Mouse (Mus musculus): ENCODE data around the gene Otulinl. TPM values are rescaled to one million over a fixed set of nuclear protein-coding genes. Genes with fewer than 3 reads are reported as not detected.

Gene Otulinl
- polyA plus RNA-seq, 1 experiment: 0.09 TPM

DNA sequence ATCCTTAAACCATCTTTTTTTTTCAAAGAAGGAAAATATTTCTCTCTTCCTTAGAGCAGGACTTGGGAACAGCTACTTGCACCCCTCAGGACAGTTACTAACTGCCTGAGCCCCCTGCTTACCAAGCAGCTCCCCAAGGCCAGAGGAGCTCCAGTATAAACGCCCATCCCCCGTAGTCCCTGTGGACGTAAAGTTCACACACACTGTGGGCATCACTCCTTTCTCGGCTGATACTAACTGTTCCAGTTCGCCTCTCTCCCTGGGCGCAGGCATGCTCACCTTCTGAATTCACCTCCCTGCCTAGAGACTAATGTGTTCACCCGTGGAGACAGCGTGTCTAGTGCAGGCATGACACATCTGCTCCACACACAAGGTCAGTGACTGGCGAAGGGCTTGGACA, 2.9 kb downstream of the Otulinl start:
- H3K4me3 ChIP-seq (ENCODE audit: insufficient read depth, poor library complexity, severe bottlenecking): no peak overlapping the region
- peaks cover 46% of the 10 kb centered on the region for H3K27me3 ChIP-seq (ENCODE audit: control insufficient read depth, insufficient read depth, insufficient read length)
- H3K79me3 ChIP-seq (ENCODE audit: low read depth): no peaks in the 10 kb centered on the region
- no peak overlapping the region for H3ac ChIP-seq (ENCODE audit: control insufficient read depth, insufficient read length, low read depth)
- no peaks in the 10 kb centered on the region for H3K79me2 ChIP-seq (ENCODE audit: control insufficient read depth, insufficient read depth)
- no peaks in the 10 kb centered on the region for H3K36me3 ChIP-seq (ENCODE audit: control insufficient read depth, insufficient read depth)
- no peak for TF ChIP-seq CTCF (IDR thresholded peaks at IDR 0.05; ENCODE audit: control insufficient read depth, insufficient read depth, insufficient read length)
- no peak for TF ChIP-seq MYOG (IDR thresholded peaks at IDR 0.05; ENCODE audit: control insufficient read depth, extremely low read depth, insufficient read length)
- TF ChIP-seq MYOD1 (IDR thresholded peaks at IDR 0.05; ENCODE audit: control insufficient read depth, insufficient read length, low read depth): no peak
- no peak for TF ChIP-seq FOSL1 (IDR thresholded peaks at IDR 0.05; ENCODE audit: insufficient read depth, low read length, poor library complexity, severe bottlenecking)
- no peak for TF ChIP-seq MAX (IDR thresholded peaks at IDR 0.05)
- no peak for TF ChIP-seq CEBPB (IDR thresholded peaks at IDR 0.05; ENCODE audit: low read depth)

DNA sequence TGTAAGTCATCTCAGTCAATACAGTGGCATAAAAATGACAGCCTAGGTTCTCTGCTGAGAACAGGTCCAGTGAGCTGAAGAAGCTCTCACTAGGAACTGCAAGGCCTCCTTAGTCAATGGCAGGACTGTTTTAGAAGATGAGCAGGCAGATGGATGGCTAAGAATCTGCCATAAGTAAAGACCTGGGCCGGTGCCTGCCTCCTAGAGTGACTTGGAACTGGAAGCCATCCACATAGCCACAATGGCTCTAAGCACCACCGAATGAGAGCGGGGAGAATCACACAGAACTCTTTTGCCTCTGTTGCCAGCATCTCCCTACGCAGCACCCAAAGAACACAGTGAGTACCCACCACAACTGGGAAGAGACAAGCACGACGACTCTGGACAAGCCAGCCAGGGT, 3.6 kb downstream of the Otulinl start:
- H3K27me3 ChIP-seq (ENCODE audit: control insufficient read depth, insufficient read depth, insufficient read length): peaks cover 49% of the 10 kb centered on the region
- H3K4me3 ChIP-seq (ENCODE audit: insufficient read depth, poor library complexity, severe bottlenecking): no peak overlapping the region
- H3K79me2 ChIP-seq (ENCODE audit: control insufficient read depth, insufficient read depth): no peaks in the 10 kb centered on the region
- H3K79me3 ChIP-seq (ENCODE audit: low read depth): no peaks in the 10 kb centered on the region
- TF ChIP-seq MYOG (IDR thresholded peaks at IDR 0.05; ENCODE audit: control insufficient read depth, extremely low read depth, insufficient read length) (no peak), MAX (IDR thresholded peaks at IDR 0.05) (no peak), CTCF (IDR thresholded peaks at IDR 0.05; ENCODE audit: control insufficient read depth, insufficient read depth, insufficient read length) (no peak), USF1 (IDR thresholded peaks at IDR 0.05; ENCODE audit: low read depth) (no peak), CEBPB (IDR thresholded peaks at IDR 0.05; ENCODE audit: low read depth) (no peak), MYOD1 (IDR thresholded peaks at IDR 0.05; ENCODE audit: control insufficient read depth, insufficient read length, low read depth) (no peak), FOSL1 (IDR thresholded peaks at IDR 0.05; ENCODE audit: insufficient read depth, low read length, poor library complexity, severe bottlenecking) (no peak)
- no peaks in the 10 kb centered on the region for H3K36me3 ChIP-seq (ENCODE audit: control insufficient read depth, insufficient read depth)
- H3ac ChIP-seq (ENCODE audit: control insufficient read depth, insufficient read length, low read depth): no peak overlapping the region

DNA sequence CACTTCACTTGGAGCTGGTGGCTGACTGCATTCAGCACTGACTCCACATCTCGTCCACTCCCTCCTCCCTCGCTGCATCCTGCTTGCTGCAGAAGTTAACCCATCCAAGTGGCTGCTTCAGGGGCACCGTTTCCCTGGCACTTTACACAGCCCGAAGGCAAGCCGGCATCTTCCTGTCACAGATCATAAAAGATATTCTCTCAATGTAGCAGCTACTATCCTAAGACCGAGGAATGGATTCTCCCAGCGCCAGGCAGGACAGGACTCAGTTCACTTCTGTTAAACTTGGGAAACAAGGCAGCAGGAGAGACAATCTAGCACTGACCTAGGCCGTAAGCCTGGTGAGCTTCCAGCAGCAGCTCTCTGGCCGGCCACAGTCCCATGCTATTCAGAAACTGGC, 5.2 kb downstream of the Otulinl start:
- Histone ChIP-seq H3K36me3 (ENCODE audit: control insufficient read depth, insufficient read depth) (no peaks in the 10 kb centered on the region), H3K27me3 (ENCODE audit: control insufficient read depth, insufficient read depth, insufficient read length) (peaks cover 49% of the 10 kb centered on the region), H3K79me2 (ENCODE audit: control insufficient read depth, insufficient read depth) (no peaks in the 10 kb centered on the region), H3K79me3 (ENCODE audit: low read depth) (no peaks in the 10 kb centered on the region), H3ac (ENCODE audit: control insufficient read depth, insufficient read length, low read depth) (no peak overlapping the region), H3K4me3 (ENCODE audit: insufficient read depth, poor library complexity, severe bottlenecking) (no peak overlapping the region)
- TF ChIP-seq USF1 (IDR thresholded peaks at IDR 0.05; ENCODE audit: low read depth): no peak

DNA sequence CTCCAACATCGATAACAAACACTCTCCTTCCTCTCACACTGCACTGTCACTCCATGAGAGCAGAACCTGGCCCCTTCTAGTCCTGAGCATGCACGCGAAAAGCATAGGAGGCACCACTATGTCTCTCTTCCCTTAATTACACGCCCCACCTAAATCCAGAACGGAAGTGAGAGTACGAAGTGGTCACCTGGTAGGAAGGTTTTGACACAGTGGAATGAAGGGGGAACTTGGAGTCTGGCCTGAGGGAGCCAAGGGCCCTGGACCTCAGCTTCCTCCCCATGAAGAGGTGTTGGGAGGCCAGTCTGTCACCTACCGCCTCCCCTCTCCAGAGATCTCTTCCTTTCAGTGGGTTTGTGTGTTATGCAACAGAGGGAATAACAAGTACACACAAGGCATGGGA, 6.3 kb downstream of the Otulinl start:
- Histone ChIP-seq H3ac (ENCODE audit: control insufficient read depth, insufficient read length, low read depth) (no peak overlapping the region), H3K79me2 (ENCODE audit: control insufficient read depth, insufficient read depth) (no peaks in the 10 kb centered on the region), H3K4me3 (ENCODE audit: insufficient read depth, poor library complexity, severe bottlenecking) (no peak overlapping the region), H3K36me3 (ENCODE audit: control insufficient read depth, insufficient read depth) (no peaks in the 10 kb centered on the region), H3K79me3 (ENCODE audit: low read depth) (no peaks in the 10 kb centered on the region), H3K27me3 (ENCODE audit: control insufficient read depth, insufficient read depth, insufficient read length) (peaks cover 46% of the 10 kb centered on the region)
- no peak for TF ChIP-seq MYOG (IDR thresholded peaks at IDR 0.05; ENCODE audit: control insufficient read depth, extremely low read depth, insufficient read length)
- no peak for TF ChIP-seq CTCF (IDR thresholded peaks at IDR 0.05; ENCODE audit: control insufficient read depth, insufficient read depth, insufficient read length)
- no peak for TF ChIP-seq MYOD1 (IDR thresholded peaks at IDR 0.05; ENCODE audit: control insufficient read depth, insufficient read length, low read depth)

GRCm38 (mm10) chr15:27674041-27674440, 7.3 kb downstream of the Otulinl start:
- no peaks in the 10 kb centered on the region for H3K79me2 ChIP-seq (ENCODE audit: control insufficient read depth, insufficient read depth)

GRCm38 (mm10) chr15:27673151-27673550, 8.2 kb downstream of the Otulinl start:
- Histone ChIP-seq H3K36me3 (ENCODE audit: control insufficient read depth, insufficient read depth) (no peaks in the 10 kb centered on the region), H3K27me3 (ENCODE audit: control insufficient read depth, insufficient read depth, insufficient read length) (peaks cover 35% of the 10 kb centered on the region), H3ac (ENCODE audit: control insufficient read depth, insufficient read length, low read depth) (no peak overlapping the region), H3K79me3 (ENCODE audit: low read depth) (no peaks in the 10 kb centered on the region), H3K79me2 (ENCODE audit: control insufficient read depth, insufficient read depth) (no peaks in the 10 kb centered on the region), H3K4me3 (ENCODE audit: insufficient read depth, poor library complexity, severe bottlenecking) (no peak overlapping the region)
- TF ChIP-seq MYOG (IDR thresholded peaks at IDR 0.05; ENCODE audit: control insufficient read depth, extremely low read depth, insufficient read length): no peak

More at GRCm38 (mm10) chr15:27674041-27674440, 7.3 kb downstream of the Otulinl start:
- Histone ChIP-seq H3K27me3 (ENCODE audit: control insufficient read depth, insufficient read depth, insufficient read length) (peaks cover 42% of the 10 kb centered on the region), H3K79me3 (ENCODE audit: low read depth) (no peaks in the 10 kb centered on the region), H3ac (ENCODE audit: control insufficient read depth, insufficient read length, low read depth) (no peak overlapping the region), H3K4me3 (ENCODE audit: insufficient read depth, poor library complexity, severe bottlenecking) (no peak overlapping the region), H3K36me3 (ENCODE audit: control insufficient read depth, insufficient read depth) (no peaks in the 10 kb centered on the region)
- TF ChIP-seq CEBPB (IDR thresholded peaks at IDR 0.05; ENCODE audit: low read depth) (no peak), USF1 (IDR thresholded peaks at IDR 0.05; ENCODE audit: low read depth) (no peak), MYOG (IDR thresholded peaks at IDR 0.05; ENCODE audit: control insufficient read depth, extremely low read depth, insufficient read length) (no peak), FOSL1 (IDR thresholded peaks at IDR 0.05; ENCODE audit: insufficient read depth, low read length, poor library complexity, severe bottlenecking) (no peak), CTCF (IDR thresholded peaks at IDR 0.05; ENCODE audit: control insufficient read depth, insufficient read depth, insufficient read length) (no peak), MYOD1 (IDR thresholded peaks at IDR 0.05; ENCODE audit: control insufficient read depth, insufficient read length, low read depth) (no peak)

All from C2C12 (cell line).